Comparison of ENCODE assay signal across 8 mouse cellular contexts in genomic region chr4:117483931-117484255, GRCm38 (mm10). TPM values are rescaled to one million over a fixed set of nuclear protein-coding genes. Genes with fewer than 3 reads are reported as not detected.
DNase-seq lines count a peak whose midpoint lies in the region; ATAC-seq and TF ChIP-seq lines count a peak whose summit lies in the region.

No protein-coding gene starts in this region.

- no peak for TF ChIP-seq CTCF in cerebellum, adult 2 months (IDR thresholded peaks at IDR 0.05; ENCODE audit: borderline replicate concordance, insufficient read depth, low read depth, low read length)
- TF ChIP-seq CTCF in hindbrain, postnatal 0 days (IDR thresholded peaks at IDR 0.05; ENCODE audit: low read depth): no peak
- no peak for TF ChIP-seq CTCF in small intestine, adult 2 months (IDR thresholded peaks at IDR 0.05; ENCODE audit: extremely low read depth, insufficient read length, insufficient replicate concordance, low read depth, low read length)

- under 1% methylated on average over 15 of the region's 15 CpGs for WGBS in cerebellum, adult 2 months
- WGBS in forebrain, embryonic 15.5 days: under 1% methylated on average over 15 of the region's 15 CpGs
- WGBS in hindbrain, postnatal 0 days: under 1% methylated on average over 15 of the region's 15 CpGs
- 1% methylated on average over 15 of the region's 15 CpGs for WGBS in liver, embryonic 15.5 days (ENCODE audit: insufficient replicate concordance)
- WGBS in small intestine, adult 2 months: under 1% methylated on average over 15 of the region's 15 CpGs

- H3K27ac ChIP-seq in cerebellum, adult 2 months (ENCODE audit: insufficient read depth, low read length): no peak overlapping the region
- H3K27ac ChIP-seq in forebrain, embryonic 15.5 days (replicated peaks): no peak overlapping the region
- peak overlapping the region; percentile 64; the same call in 1 of the 2 replicates for H3K27ac ChIP-seq in hindbrain, postnatal 0 days
- H3K27ac ChIP-seq in liver, embryonic 15.5 days (replicated peaks): no peak overlapping the region
- H3K27ac ChIP-seq in small intestine, adult 2 months (ENCODE audit: insufficient read depth, low read depth, low read length): no peak overlapping the region

- TF ChIP-seq POLR2A in cerebellum, adult 2 months (IDR thresholded peaks at IDR 0.05; ENCODE audit: borderline replicate concordance, insufficient read depth, low read length): no peak
- TF ChIP-seq POLR2A in small intestine, adult 2 months (IDR thresholded peaks at IDR 0.05; ENCODE audit: low read depth, low read length): no peak

- H3K4me3 ChIP-seq in cerebellum, adult 2 months (replicated peaks; ENCODE audit: insufficient read depth, low read depth, low read length): peak overlapping the region; percentile 20
- H3K4me3 ChIP-seq in forebrain, embryonic 15.5 days: peak overlapping the region; percentile 41
- H3K4me3 ChIP-seq in hindbrain, postnatal 0 days (ENCODE audit: low read length): peak overlapping the region; percentile 43
- H3K4me3 ChIP-seq in liver, embryonic 15.5 days (replicated peaks): peak overlapping the region; percentile 61
- peak overlapping the region; percentile 63 for H3K4me3 ChIP-seq in small intestine, adult 2 months (ENCODE audit: low read depth, low read length)

- no peak for ATAC-seq in forebrain, embryonic 15.5 days (replicated peaks)
- ATAC-seq in hindbrain, postnatal 0 days: no peak; the same call in 1 of the 2 replicates
- no peak for ATAC-seq in liver, embryonic 15.5 days (ENCODE audit: insufficient read depth)
- ATAC-seq in inflammation-experienced regulatory T-cells, adult 6 months: no peak

- peak in 1 of 2 experiments; percentile 14 for DNase-seq in cerebellum, adult 2 months
- DNase-seq in cerebellum, adult 9-11 months: no peak
- DNase-seq in R1 (ENCODE audit: low read depth, low spot score): peak; percentile 83
- peak; percentile 65 for DNase-seq in hindbrain, postnatal 0 days (ENCODE audit: low spot score)

- H3K9me3 ChIP-seq in forebrain, embryonic 15.5 days: no peaks in the 10 kb centered on the region
- no peaks in the 10 kb centered on the region for H3K9me3 ChIP-seq in hindbrain, postnatal 0 days (ENCODE audit: low read length)
- no peaks in the 10 kb centered on the region for H3K9me3 ChIP-seq in liver, embryonic 15.5 days (replicated peaks)

- H3K4me2 ChIP-seq in forebrain, embryonic 15.5 days (replicated peaks): peak overlapping the region; percentile 88
- H3K4me2 ChIP-seq in hindbrain, postnatal 0 days (ENCODE audit: low read depth, low read length): peak overlapping the region; percentile 90
- H3K4me2 ChIP-seq in liver, embryonic 15.5 days: peak overlapping the region; percentile 93

- H3K9ac ChIP-seq in forebrain, embryonic 15.5 days (replicated peaks): peak overlapping the region; percentile 38
- H3K9ac ChIP-seq in hindbrain, postnatal 0 days (replicated peaks; ENCODE audit: low read length): peak overlapping the region; percentile 35
- peak overlapping the region; percentile 37; the same call in 1 of the 2 replicates for H3K9ac ChIP-seq in liver, embryonic 15.5 days

- H3K27me3 ChIP-seq in cerebellum, adult 2 months (ENCODE audit: control insufficient read depth, insufficient read depth, low read length): no peaks in the 10 kb centered on the region; the same call in 1 of the 2 replicates
- H3K27me3 ChIP-seq in forebrain, embryonic 15.5 days: peaks cover 50% of the 10 kb centered on the region
- peaks cover 18% of the 10 kb centered on the region for H3K27me3 ChIP-seq in hindbrain, postnatal 0 days (ENCODE audit: insufficient read depth, low read length)
- H3K27me3 ChIP-seq in liver, embryonic 15.5 days: peaks cover 47% of the 10 kb centered on the region
- H3K27me3 ChIP-seq in small intestine, adult 2 months (ENCODE audit: control insufficient read depth, insufficient read depth, low read length): peaks cover 27% of the 10 kb centered on the region

- no peaks in the 10 kb centered on the region for H3K36me3 ChIP-seq in forebrain, embryonic 15.5 days
- no peaks in the 10 kb centered on the region for H3K36me3 ChIP-seq in hindbrain, postnatal 0 days (ENCODE audit: insufficient read depth, low read length)
- no peaks in the 10 kb centered on the region for H3K36me3 ChIP-seq in liver, embryonic 15.5 days (replicated peaks)
- no peaks in the 10 kb centered on the region for H3K36me3 ChIP-seq in small intestine, adult 2 months (ENCODE audit: control insufficient read depth, insufficient read depth, low read length)

- H3K4me1 ChIP-seq in cerebellum, adult 2 months (ENCODE audit: control insufficient read depth, insufficient read depth, low read length): no peaks in the 10 kb centered on the region
- H3K4me1 ChIP-seq in forebrain, embryonic 15.5 days: peaks cover 14% of the 10 kb centered on the region
- H3K4me1 ChIP-seq in hindbrain, postnatal 0 days (ENCODE audit: insufficient read depth, low read length): 0 out of 2 replicates have a peak, but pooled peaks cover 5% of the 10 kb centered on the region
- H3K4me1 ChIP-seq in liver, embryonic 15.5 days (replicated peaks): peaks cover 68% of the 10 kb centered on the region
- H3K4me1 ChIP-seq in small intestine, adult 2 months (ENCODE audit: control insufficient read depth, insufficient read depth, insufficient read length, low read length): peaks cover 9% of the 10 kb centered on the region

RNA-seq across cellular contexts. Expression of gene Rnf220, which starts 13.0 kb away (rescaled TPM):
- polyA plus RNA-seq in cerebellum, adult 2 months (2012; rRNA removed): 170 and 183 TPM in 2 replicates
- 122 and 128 TPM in 2 replicates for polyA plus RNA-seq in forebrain, embryonic 15.5 days (2015; fragmentation: Nextera tagmentation; extraction: Ambion mirVana)
- total RNA-seq in hindbrain, postnatal 0 days (2014; rRNA removed): 119 and 156 TPM in 2 replicates
- polyA plus RNA-seq in hindbrain, postnatal 0 days (2015; fragmentation: Nextera tagmentation; extraction: Ambion mirVana): 101 and 105 TPM in 2 replicates
- 25.1 and 30.4 TPM in 2 replicates for polyA plus RNA-seq in liver, embryonic 15.5 days (2015; fragmentation: Nextera tagmentation; extraction: Ambion mirVana)
- 40.6 and 73.9 TPM in 2 replicates for polyA plus RNA-seq in small intestine, adult 2 months (2012; rRNA removed)
- polyA plus RNA-seq in inflammation-experienced regulatory T-cells, adult 6 months (2017; shearing (Covaris generic)): 10 to 100 TPM; 11.0 to 25.6 (median 21.9) TPM
